ENCODE assay signal across 9 mouse cellular contexts in the genomic region with DNA sequence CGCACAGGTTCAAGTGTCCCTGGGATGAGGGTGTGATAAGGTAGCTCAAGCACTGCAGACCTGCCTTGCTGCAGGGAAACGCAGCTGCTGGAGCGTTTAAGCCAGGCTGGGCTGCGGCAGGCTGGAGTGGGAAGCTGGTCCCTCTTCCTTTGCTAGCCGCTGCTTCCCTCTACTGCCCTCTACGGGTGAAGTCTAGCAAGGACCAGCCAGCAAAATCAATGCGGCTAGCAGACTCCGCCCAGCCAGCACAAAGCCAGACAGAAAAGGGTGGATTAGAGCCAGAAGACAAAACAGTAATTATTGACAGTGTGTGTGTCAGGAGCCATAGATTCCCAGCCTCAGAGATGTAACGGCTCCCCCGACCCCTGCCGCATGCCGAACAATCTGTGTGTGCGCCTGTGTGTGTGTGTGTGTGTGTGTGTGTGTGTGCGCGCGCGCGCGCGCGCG.
DNase-seq lines count a peak whose midpoint lies in the region; ATAC-seq lines count a peak whose summit lies in the region.
"Had no signal": no experiment of that assay in that cellular context is flagged by ENCODE, and none has a peak within 500 bp of the region (broad histone marks: within the 10 kb centered on the region; RNA-seq: fewer than 3 reads in every experiment).

No protein-coding gene starts in this region.

- peak overlapping the region; percentile 42 for H3K4me2 ChIP-seq in hindbrain, embryonic 12.5 days (replicated peaks)

- no peaks in the 10 kb centered on the region for H3K4me1 ChIP-seq in hindbrain, embryonic 12.5 days

- peak; percentile 85 for DNase-seq in MN1 (ENCODE audit: low spot score)
- peak; percentile 84 for DNase-seq in cerebellum, adult 9-11 months
- DNase-seq in frontal cortex, postnatal 10 days (ENCODE audit: low spot score in 2 of 2) = peak; percentile 53 to 75
- peak; percentile 78 to 88 for DNase-seq in layer of hippocampus, postnatal 14 days (ENCODE audit: low spot score in 2 of 2)
- DNase-seq in lung, postnatal 10 days = peak; percentile 88
- DNase-seq in retina, adult 2 months (ENCODE audit: low read depth, low spot score) = peak; percentile 55
- DNase-seq in thymus, postnatal 25 days = peak; percentile 61

- ATAC-seq in hindbrain, embryonic 12.5 days (ENCODE audit: low FRiP score) = peak; percentile 93

- no peaks in the 10 kb centered on the region for H3K27me3 ChIP-seq in hindbrain, embryonic 12.5 days

- peak overlapping the region; percentile 32; the same call in 1 of the 2 replicates for H3K9ac ChIP-seq in hindbrain, embryonic 12.5 days

- H3K27ac ChIP-seq in hindbrain, embryonic 12.5 days = peak overlapping the region; percentile 76

- H3K36me3 ChIP-seq in hindbrain, embryonic 12.5 days = no peaks in the 10 kb centered on the region

- peak overlapping the region; percentile 27 for H3K4me3 ChIP-seq in hindbrain, embryonic 12.5 days
- H3K4me3 ChIP-seq: myocyte had no signal

- H3K9me3 ChIP-seq in hindbrain, embryonic 12.5 days (replicated peaks) = no peaks in the 10 kb centered on the region

- WGBS in hindbrain, embryonic 12.5 days = 44% methylated on average over 22 of the region's 22 CpGs

Comparison
In these comparisons a context has a peak if more than half of its experiments do, and no peak if none do; other contexts are left out.
1. Peak in every context shown above with its lines: DNase-seq, ATAC-seq, H3K4me3 ChIP-seq and H3K27ac ChIP-seq.